Mouse (Mus musculus): ENCODE data around the gene Kcnab1.
"Not testable (repeated sequence)": the region's sequence is repeated elsewhere in the genome, so short reads cannot be mapped to it uniquely, and the experiment has no call there.

Kcnab1 gene

GRCm38 (mm10) chr3:65373594-65374182 is 264.5 kb downstream of the Kcnab1 start:
- no peak for DNase-seq

- DNase-seq: no peak
Observed at GRCm38 (mm10) chr3:65374729-65375128, 265.5 kb downstream of the Kcnab1 start.

GRCm38 (mm10) chr3:65378724-65379123 is 269.5 kb downstream of the Kcnab1 start:
- no peak for DNase-seq

- DNase-seq: peak; percentile 63
Observed at GRCm38 (mm10) chr3:65379884-65380539, 270.8 kb downstream of the Kcnab1 start.

- no peak for DNase-seq
Observed at GRCm38 (mm10) chr3:65381094-65381493, 271.9 kb downstream of the Kcnab1 start.

DNA sequence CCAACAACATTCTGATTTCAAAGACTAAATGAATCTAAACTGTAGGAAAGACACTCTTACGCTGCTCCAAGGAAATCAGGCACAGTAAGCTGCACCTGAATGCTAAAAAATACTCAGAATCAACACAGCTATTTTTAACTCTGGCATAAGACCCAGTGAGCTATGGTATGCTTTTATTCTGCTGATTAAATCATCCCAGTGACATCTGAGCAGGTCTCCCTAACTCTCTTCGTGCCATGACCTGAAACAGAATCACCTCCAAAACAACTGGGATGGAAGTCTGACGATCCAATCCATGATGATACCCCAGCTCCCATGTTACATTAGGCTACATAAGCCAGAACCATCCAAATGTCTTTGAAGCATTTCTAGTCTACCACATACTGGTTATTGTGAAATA is 275.2 kb downstream of the Kcnab1 start:
- DNase-seq: no peak

DNA sequence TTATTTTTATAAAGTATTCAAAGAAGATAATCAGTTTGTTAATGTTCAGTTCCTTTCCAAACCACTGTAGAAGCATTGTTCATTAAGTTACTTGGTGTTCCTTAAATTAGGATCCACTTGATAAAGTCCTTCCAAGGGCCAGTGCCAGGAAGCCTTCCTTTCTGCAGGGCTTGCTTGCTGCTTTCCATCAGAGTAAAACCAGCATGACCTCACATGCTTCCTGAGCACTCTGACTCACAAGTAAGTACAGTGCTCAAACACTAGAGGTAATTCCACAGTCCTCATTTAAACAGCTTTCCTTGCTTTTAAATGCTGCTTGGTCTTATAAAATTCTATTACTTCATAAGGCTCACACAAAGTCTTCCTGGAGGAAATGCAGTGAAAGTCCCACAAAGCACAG is 276.6 kb downstream of the Kcnab1 start:
- no peak for DNase-seq

GRCm38 (mm10) chr3:65391222-65391783 is 282.1 kb downstream of the Kcnab1 start:
- no peak for DNase-seq

- peak; percentile 44 for DNase-seq
Observed at GRCm38 (mm10) chr3:65391784-65392420, 282.7 kb downstream of the Kcnab1 start.

GRCm38 (mm10) chr3:65392421-65392817 is 283.2 kb downstream of the Kcnab1 start, which contains the start of gene Ssr3:
Ssr3 (minus strand) TSS chr3:65392623.
- DNase-seq: peak; percentile 98

DNA sequence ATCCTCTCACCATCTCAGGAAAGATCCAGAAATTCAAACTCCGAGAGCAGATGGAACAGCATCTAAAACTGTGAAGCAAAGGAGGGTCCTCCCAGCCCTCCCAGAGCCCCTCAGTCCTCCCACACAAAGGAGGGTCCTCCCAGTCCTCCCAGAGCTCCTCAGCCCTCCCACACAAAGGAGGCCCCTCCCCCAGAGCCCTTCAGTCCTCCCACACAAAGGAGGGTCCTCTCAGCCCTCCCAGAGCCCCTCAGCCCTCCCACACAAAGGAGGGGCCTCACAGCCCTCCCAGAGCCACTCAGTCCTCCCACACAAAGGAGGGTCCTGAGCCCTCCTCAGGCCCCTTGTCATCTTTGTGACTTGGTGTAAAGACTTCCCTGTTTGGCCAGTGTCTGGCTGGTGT is 285.9 kb downstream of the Kcnab1 start:
- not testable (repeated sequence) for DNase-seq

DNA sequence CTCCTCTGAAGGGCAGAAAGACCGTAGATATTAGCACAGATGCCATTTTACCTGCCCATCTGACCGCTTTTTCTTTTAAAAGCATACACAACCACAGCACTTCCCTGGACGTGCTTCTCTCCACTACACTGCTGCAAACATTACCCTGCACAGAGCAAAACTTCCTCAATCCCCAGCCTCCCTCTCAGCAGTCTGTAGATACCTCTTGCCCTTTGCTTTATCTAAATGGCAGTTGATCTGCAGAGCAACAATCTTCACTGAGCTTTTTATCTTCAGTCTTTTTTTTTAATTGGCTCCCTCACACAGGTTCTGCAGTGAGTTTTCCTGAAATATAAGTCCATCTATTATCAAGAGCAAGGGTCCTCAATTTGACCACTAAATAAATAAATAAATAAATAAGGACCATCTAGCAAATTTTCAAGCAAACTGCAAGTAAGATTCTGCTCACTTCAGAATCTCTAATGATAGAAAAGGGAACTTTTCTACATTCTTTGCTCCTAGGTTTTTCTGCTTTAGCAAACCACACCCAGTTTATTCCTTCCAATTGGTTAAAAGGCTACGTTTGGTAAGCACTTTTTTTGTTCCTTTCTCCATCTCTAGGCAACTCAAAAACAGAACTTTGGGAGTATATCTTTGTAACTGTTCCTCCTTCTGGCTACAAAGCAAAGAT is 287.8 kb downstream of the Kcnab1 start:
- DNase-seq: no peak

DNA sequence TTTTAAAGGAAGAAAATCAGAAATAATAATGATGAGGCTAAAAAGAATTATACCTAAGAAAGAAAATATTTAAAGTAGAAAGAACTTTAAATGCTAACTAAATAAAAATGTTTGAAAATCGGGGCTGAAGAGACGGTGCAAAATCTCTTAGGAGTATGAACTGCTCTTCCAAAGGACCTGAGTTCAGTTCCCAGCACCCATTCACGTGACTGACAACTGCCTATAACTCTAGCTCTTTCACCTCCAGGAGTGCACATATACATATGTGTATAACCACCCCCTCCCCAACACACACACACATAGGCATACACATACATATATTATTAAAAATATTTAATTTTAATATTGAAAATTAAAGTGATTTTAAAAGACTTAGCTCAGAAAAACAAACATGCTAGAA is 288.4 kb downstream of the Kcnab1 start:
- DNase-seq: no peak

- DNase-seq: no peak
Observed at GRCm38 (mm10) chr3:65405781-65406180, 296.6 kb downstream of the Kcnab1 start.

- no peak for DNase-seq
Observed at GRCm38 (mm10) chr3:65407891-65408290, 298.7 kb downstream of the Kcnab1 start.

DNA sequence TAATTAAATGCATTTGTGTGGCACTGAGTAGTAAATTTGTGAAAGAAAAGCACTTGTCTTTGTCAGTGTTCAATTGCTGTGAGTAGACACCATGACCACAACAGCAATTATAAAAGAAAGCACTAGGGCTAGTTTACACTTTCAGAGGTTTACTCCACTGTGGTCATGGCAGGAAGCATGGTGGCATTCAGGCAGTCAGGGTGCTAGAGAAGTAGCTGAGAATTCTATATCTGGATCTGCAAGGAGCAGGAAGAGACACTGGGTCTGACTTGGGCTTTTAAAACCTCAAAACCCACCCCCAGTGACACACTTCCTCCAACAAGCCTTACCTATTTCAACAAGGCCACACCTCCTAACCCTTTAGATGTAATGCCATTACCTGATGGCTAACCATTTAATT is 307.4 kb downstream of the Kcnab1 start:
- DNase-seq: no peak

DNA sequence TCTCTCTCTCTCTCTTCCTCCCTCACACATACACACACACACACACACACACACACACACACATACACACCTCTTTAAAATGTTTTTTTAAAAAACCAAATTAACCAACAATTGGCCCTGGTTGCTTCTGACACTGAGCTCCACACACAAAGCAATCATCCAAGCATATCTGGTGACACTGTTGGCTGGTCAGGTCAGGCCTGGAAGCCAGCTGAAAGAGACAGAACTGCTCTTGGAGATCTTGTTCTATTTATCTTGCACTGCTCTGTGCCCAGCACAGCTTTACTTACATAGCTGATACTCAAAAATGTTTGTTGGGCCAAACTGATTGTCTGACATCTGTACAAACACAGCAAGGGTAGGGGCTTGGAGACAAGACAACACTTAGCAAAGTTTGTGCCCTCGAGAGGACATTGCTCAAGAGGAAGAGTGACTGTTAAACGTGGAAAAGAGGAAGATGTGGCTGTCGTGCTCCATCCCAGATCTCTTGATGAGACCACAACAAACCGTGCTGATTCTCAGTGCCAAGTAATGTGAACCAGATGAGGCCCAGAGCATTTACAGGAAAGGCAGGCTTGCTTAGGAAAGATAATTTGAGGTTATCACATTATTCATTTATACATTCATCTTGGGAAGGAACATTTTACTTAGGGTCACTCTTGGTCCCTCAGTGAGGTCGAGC is 308.9 kb downstream of the Kcnab1 start:
- DNase-seq: no peak

DNA sequence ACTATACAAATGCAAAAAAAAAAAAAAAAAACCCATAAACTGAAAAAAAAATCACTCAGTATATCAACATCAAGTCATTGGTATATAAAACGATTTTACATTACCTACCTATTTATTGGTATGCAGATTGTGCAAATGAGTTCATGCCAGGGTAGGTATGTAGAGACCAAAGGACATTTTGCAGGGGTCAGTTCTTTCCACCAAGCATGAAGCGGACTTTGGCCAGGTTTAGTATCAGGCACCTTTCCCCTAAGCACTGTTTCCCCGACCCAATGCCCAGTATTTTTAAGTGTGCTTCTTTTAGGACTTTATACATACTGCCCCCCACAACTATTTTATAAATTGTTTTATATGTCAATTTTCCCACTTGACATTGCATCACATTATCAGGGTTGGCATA is 310.5 kb downstream of the Kcnab1 start:
- DNase-seq: no peak

All from kidney, postnatal 10 days (tissue).